Mouse (Mus musculus): ENCODE data around the gene Gm49320.

Gm49320 gene

GRCm38 (mm10) chr8:4216791-4217621 is 21.7 kb upstream of the Gm49320 start, which contains the start of gene Prr36:
Gene Prr36 (minus strand): TSS chr8:4217459.
- Histone ChIP-seq H3K4me1 (replicated peaks; ENCODE audit: low read depth, low read length) (peaks cover 38% of the 10 kb centered on the region), H3K9me3 (ENCODE audit: low read length) (no peaks in the 10 kb centered on the region), H3K36me3 (ENCODE audit: insufficient read depth, low read length) (no peaks in the 10 kb centered on the region), H3K27me3 (ENCODE audit: insufficient read depth, low read length) (peaks cover 68% of the 10 kb centered on the region), H3K4me3 (replicated peaks; ENCODE audit: low read length) (peak within 1 kb of the TSS; percentile 87)
- TF ChIP-seq CTCF (conservative IDR thresholded peaks at IDR 0.05; ENCODE audit: low read length) (no peak), NANOG (IDR thresholded peaks at IDR 0.05; ENCODE audit: borderline replicate concordance, low read length) (no peak), POU5F1 (IDR thresholded peaks at IDR 0.05; ENCODE audit: borderline replicate concordance, low read length) (no peak)

GRCm38 (mm10) chr8:4219617-4220016 is 19.0 kb upstream of the Gm49320 start:
- no peaks in the 10 kb centered on the region for H3K36me3 ChIP-seq (ENCODE audit: insufficient read depth, low read length)

GRCm38 (mm10) chr8:4222059-4222458 is 16.6 kb upstream of the Gm49320 start:
- no peaks in the 10 kb centered on the region for H3K36me3 ChIP-seq (ENCODE audit: insufficient read depth, low read length)
- no peaks in the 10 kb centered on the region for H3K9me3 ChIP-seq (ENCODE audit: low read length)

More at GRCm38 (mm10) chr8:4219617-4220016, 19.0 kb upstream of the Gm49320 start:
- TF ChIP-seq CTCF (conservative IDR thresholded peaks at IDR 0.05; ENCODE audit: low read length), result no peak
- no peak for TF ChIP-seq NANOG (IDR thresholded peaks at IDR 0.05; ENCODE audit: borderline replicate concordance, low read length)
- TF ChIP-seq POU5F1 (IDR thresholded peaks at IDR 0.05; ENCODE audit: borderline replicate concordance, low read length), result no peak
- H3K9me3 ChIP-seq (ENCODE audit: low read length), result no peaks in the 10 kb centered on the region
- peaks cover 22% of the 10 kb centered on the region for H3K4me1 ChIP-seq (replicated peaks; ENCODE audit: low read depth, low read length)
- H3K4me3 ChIP-seq (replicated peaks; ENCODE audit: low read length), result no peak overlapping the region
- peaks cover 69% of the 10 kb centered on the region for H3K27me3 ChIP-seq (ENCODE audit: insufficient read depth, low read length)

GRCm38 (mm10) chr8:4226323-4226722 is 12.3 kb upstream of the Gm49320 start:
- peak overlapping the region; percentile 63 for H3K4me3 ChIP-seq (replicated peaks; ENCODE audit: low read length)
- peaks cover 25% of the 10 kb centered on the region for H3K4me1 ChIP-seq (replicated peaks; ENCODE audit: low read depth, low read length)
- H3K27me3 ChIP-seq (ENCODE audit: insufficient read depth, low read length), result peaks cover 84% of the 10 kb centered on the region
- H3K36me3 ChIP-seq (ENCODE audit: insufficient read depth, low read length), result no peaks in the 10 kb centered on the region
- no peak for TF ChIP-seq NANOG (IDR thresholded peaks at IDR 0.05; ENCODE audit: borderline replicate concordance, low read length)
- TF ChIP-seq POU5F1 (IDR thresholded peaks at IDR 0.05; ENCODE audit: borderline replicate concordance, low read length), result no peak
- TF ChIP-seq CTCF (conservative IDR thresholded peaks at IDR 0.05; ENCODE audit: low read length), result no peak
- no peaks in the 10 kb centered on the region for H3K9me3 ChIP-seq (ENCODE audit: low read length)

More at GRCm38 (mm10) chr8:4222059-4222458, 16.6 kb upstream of the Gm49320 start:
- TF ChIP-seq POU5F1 (IDR thresholded peaks at IDR 0.05; ENCODE audit: borderline replicate concordance, low read length), result no peak
- TF ChIP-seq NANOG (IDR thresholded peaks at IDR 0.05; ENCODE audit: borderline replicate concordance, low read length), result no peak
- peaks cover 65% of the 10 kb centered on the region for H3K27me3 ChIP-seq (ENCODE audit: insufficient read depth, low read length)
- peaks cover 14% of the 10 kb centered on the region for H3K4me1 ChIP-seq (replicated peaks; ENCODE audit: low read depth, low read length)
- no peak overlapping the region for H3K4me3 ChIP-seq (replicated peaks; ENCODE audit: low read length)

GRCm38 (mm10) chr8:4226739-4227347 is 11.8 kb upstream of the Gm49320 start, which contains the start of gene Lrrc8e:
Gene Lrrc8e (plus strand): TSS chr8:4226827.
- H3K4me1 ChIP-seq (replicated peaks; ENCODE audit: low read depth, low read length), result peaks cover 30% of the 10 kb centered on the region
- H3K4me3 ChIP-seq (replicated peaks; ENCODE audit: low read length), result peak within 1 kb of the TSS; percentile 63
- H3K36me3 ChIP-seq (ENCODE audit: insufficient read depth, low read length), result no peaks in the 10 kb centered on the region
- peaks cover 85% of the 10 kb centered on the region for H3K27me3 ChIP-seq (ENCODE audit: insufficient read depth, low read length)
- TF ChIP-seq NANOG (IDR thresholded peaks at IDR 0.05; ENCODE audit: borderline replicate concordance, low read length) (no peak), CTCF (conservative IDR thresholded peaks at IDR 0.05; ENCODE audit: low read length) (no peak), POU5F1 (IDR thresholded peaks at IDR 0.05; ENCODE audit: borderline replicate concordance, low read length) (no peak)
- H3K9me3 ChIP-seq (ENCODE audit: low read length), result no peaks in the 10 kb centered on the region

- Histone ChIP-seq H3K4me3 (replicated peaks; ENCODE audit: low read length) (no peak overlapping the region), H3K36me3 (ENCODE audit: insufficient read depth, low read length) (no peaks in the 10 kb centered on the region), H3K4me1 (replicated peaks; ENCODE audit: low read depth, low read length) (peaks cover 33% of the 10 kb centered on the region), H3K9me3 (ENCODE audit: low read length) (no peaks in the 10 kb centered on the region), H3K27me3 (ENCODE audit: insufficient read depth, low read length) (peaks cover 78% of the 10 kb centered on the region)
- TF ChIP-seq NANOG (IDR thresholded peaks at IDR 0.05; ENCODE audit: borderline replicate concordance, low read length) (no peak), POU5F1 (IDR thresholded peaks at IDR 0.05; ENCODE audit: borderline replicate concordance, low read length) (no peak), CTCF (conservative IDR thresholded peaks at IDR 0.05; ENCODE audit: low read length) (no peak)
These were observed 10.7 kb upstream of the Gm49320 start for GRCm38 (mm10) chr8:4227919-4228318.

- H3K4me1 ChIP-seq (replicated peaks; ENCODE audit: low read depth, low read length), result peaks cover 33% of the 10 kb centered on the region
- H3K9me3 ChIP-seq (ENCODE audit: low read length), result no peaks in the 10 kb centered on the region
- H3K36me3 ChIP-seq (ENCODE audit: insufficient read depth, low read length), result no peaks in the 10 kb centered on the region
- TF ChIP-seq POU5F1 (IDR thresholded peaks at IDR 0.05; ENCODE audit: borderline replicate concordance, low read length) (no peak), NANOG (IDR thresholded peaks at IDR 0.05; ENCODE audit: borderline replicate concordance, low read length) (no peak), CTCF (conservative IDR thresholded peaks at IDR 0.05; ENCODE audit: low read length) (no peak)
- H3K27me3 ChIP-seq (ENCODE audit: insufficient read depth, low read length), result peaks cover 73% of the 10 kb centered on the region
- no peak overlapping the region for H3K4me3 ChIP-seq (replicated peaks; ENCODE audit: low read length)
These were observed 8.9 kb upstream of the Gm49320 start for GRCm38 (mm10) chr8:4229784-4230183.

GRCm38 (mm10) chr8:4230612-4231351 is 7.9 kb upstream of the Gm49320 start:
- H3K4me1 ChIP-seq (replicated peaks; ENCODE audit: low read depth, low read length), result peaks cover 32% of the 10 kb centered on the region
- TF ChIP-seq POU5F1 (IDR thresholded peaks at IDR 0.05; ENCODE audit: borderline replicate concordance, low read length) (no peak), CTCF (conservative IDR thresholded peaks at IDR 0.05; ENCODE audit: low read length) (no peak), NANOG (IDR thresholded peaks at IDR 0.05; ENCODE audit: borderline replicate concordance, low read length) (no peak)
- no peaks in the 10 kb centered on the region for H3K36me3 ChIP-seq (ENCODE audit: insufficient read depth, low read length)
- no peaks in the 10 kb centered on the region for H3K9me3 ChIP-seq (ENCODE audit: low read length)
- no peak overlapping the region for H3K4me3 ChIP-seq (replicated peaks; ENCODE audit: low read length)
- H3K27me3 ChIP-seq (ENCODE audit: insufficient read depth, low read length), result peaks cover 78% of the 10 kb centered on the region

Measured in E14TG2a.4 (cell line).